Mouse (Mus musculus): ENCODE measurements around the gene Nup93. TPM values are rescaled to one million over a fixed set of nuclear protein-coding genes. Genes with fewer than 3 reads are reported as not detected.

The Nup93 gene
- total and polyA plus RNA-seq, 2 experiments, result 2.3 to 4.6 TPM

- no peaks in the 10 kb centered on the region for H3K27me3 ChIP-seq (ENCODE audit: control insufficient read depth, insufficient read depth, low read length)
- H3K79me2 ChIP-seq (ENCODE audit: control insufficient read depth, insufficient read depth, low read length), result no peaks in the 10 kb centered on the region
- H3K4me3 ChIP-seq (ENCODE audit: insufficient read depth, low read depth, low read length), result no peak overlapping the region
- WGBS, result 89% methylated on average over 6 of the region's 6 CpGs
- no peak overlapping the region for H3K9ac ChIP-seq (ENCODE audit: low read depth, low read length)
- no peaks in the 10 kb centered on the region for H3K4me1 ChIP-seq (ENCODE audit: control insufficient read depth, insufficient read depth, low read length)
- no peaks in the 10 kb centered on the region for H3K36me3 ChIP-seq (ENCODE audit: control insufficient read depth, insufficient read depth, low read length)
- no peak for DNase-seq (ENCODE audit: extremely low read depth, low read depth, low spot score)
- H3K27ac ChIP-seq (replicated peaks; ENCODE audit: insufficient read depth, low read depth, low read length), result no peak overlapping the region
- no peak for TF ChIP-seq CTCF (IDR thresholded peaks at IDR 0.05; ENCODE audit: low read depth, low read length)
Measured at GRCm38 (mm10) chr8:94278295-94278694, 63.9 kb downstream of the Nup93 start.

DNA sequence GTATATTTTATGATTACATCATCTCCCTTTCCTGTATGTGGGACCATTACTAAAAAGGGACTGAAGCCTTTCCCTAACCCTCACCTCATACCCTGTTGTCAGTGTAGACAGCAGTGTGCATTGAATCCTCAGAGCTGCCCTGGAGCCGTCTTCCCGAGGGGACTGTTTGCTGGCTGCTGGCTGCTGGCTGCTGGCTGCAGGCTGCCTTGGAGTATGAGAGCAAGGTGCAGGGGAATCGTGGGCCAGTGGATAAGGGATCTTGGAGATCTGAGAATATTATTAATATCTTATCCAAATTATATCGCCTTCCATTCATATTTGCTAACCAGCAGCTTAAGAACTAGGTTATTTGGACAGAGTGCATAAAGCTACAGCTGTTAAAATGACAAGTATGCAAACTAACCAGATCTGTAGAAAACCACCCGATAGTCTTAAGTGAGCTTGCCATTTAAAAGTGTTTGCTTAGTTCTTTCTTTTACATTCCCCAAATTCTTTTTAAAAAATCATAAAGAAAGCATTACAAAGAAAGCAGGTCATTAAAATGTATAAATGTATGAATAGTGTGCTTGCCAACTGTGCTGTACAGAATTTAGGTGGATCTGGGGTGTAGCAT lies 65.7 kb downstream of the Nup93 start:
- Histone ChIP-seq H3K27ac (replicated peaks; ENCODE audit: insufficient read depth, low read depth, low read length) (no peak overlapping the region), H3K4me1 (ENCODE audit: control insufficient read depth, insufficient read depth, low read length) (no peaks in the 10 kb centered on the region), H3K79me2 (ENCODE audit: control insufficient read depth, insufficient read depth, low read length) (no peaks in the 10 kb centered on the region), H3K36me3 (ENCODE audit: control insufficient read depth, insufficient read depth, low read length) (no peaks in the 10 kb centered on the region), H3K4me3 (ENCODE audit: insufficient read depth, low read depth, low read length) (no peak overlapping the region), H3K27me3 (ENCODE audit: control insufficient read depth, insufficient read depth, low read length) (no peaks in the 10 kb centered on the region), H3K9ac (ENCODE audit: low read depth, low read length) (no peak overlapping the region)
- TF ChIP-seq POLR2A (IDR thresholded peaks at IDR 0.05; ENCODE audit: extremely low read depth, insufficient read depth, low read length), result no peak
- WGBS, result 93% methylated on average over 5 of the region's 5 CpGs
- no peak for DNase-seq (ENCODE audit: extremely low read depth, low read depth, low spot score)

DNA sequence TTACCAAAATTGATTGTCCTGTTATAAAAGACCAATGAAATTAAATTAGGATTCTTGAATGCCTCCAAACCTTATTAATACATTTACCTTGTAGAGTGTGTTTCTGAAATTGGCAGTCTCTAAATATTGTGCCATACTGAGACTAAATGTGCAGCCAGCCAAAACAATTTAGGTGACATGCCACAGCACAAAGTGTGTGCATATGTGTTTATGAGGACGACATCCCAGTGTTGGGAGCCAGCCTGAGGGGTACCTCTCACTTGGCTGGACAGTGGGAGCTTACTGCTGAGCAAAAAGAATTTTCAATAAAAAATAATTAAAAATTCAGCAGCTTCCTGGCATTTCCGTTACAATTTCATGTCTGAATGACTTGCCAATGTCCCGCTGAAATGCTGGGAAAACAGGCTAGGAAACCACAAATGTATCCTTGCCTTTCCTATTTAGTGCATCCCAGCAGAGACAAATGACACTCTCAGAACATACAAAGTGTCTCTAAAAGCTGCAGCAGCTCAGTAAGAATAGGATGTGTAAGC lies 68.2 kb downstream of the Nup93 start:
- H3K4me3 ChIP-seq (ENCODE audit: insufficient read depth, low read depth, low read length), result no peak overlapping the region
- H3K4me1 ChIP-seq (ENCODE audit: control insufficient read depth, insufficient read depth, low read length), result no peaks in the 10 kb centered on the region
- H3K9ac ChIP-seq (ENCODE audit: low read depth, low read length), result no peak overlapping the region
- no peaks in the 10 kb centered on the region for H3K79me2 ChIP-seq (ENCODE audit: control insufficient read depth, insufficient read depth, low read length)
- DNase-seq (ENCODE audit: extremely low read depth, low read depth, low spot score), result no peak
- no peak for TF ChIP-seq POLR2A (IDR thresholded peaks at IDR 0.05; ENCODE audit: extremely low read depth, insufficient read depth, low read length)
- no peak for TF ChIP-seq CTCF (IDR thresholded peaks at IDR 0.05; ENCODE audit: low read depth, low read length)
- no peak overlapping the region for H3K27ac ChIP-seq (replicated peaks; ENCODE audit: insufficient read depth, low read depth, low read length)
- no peaks in the 10 kb centered on the region for H3K27me3 ChIP-seq (ENCODE audit: control insufficient read depth, insufficient read depth, low read length)
- WGBS, result 92% methylated on average over 3 of the region's 3 CpGs
- no peaks in the 10 kb centered on the region for H3K36me3 ChIP-seq (ENCODE audit: control insufficient read depth, insufficient read depth, low read length)

DNA sequence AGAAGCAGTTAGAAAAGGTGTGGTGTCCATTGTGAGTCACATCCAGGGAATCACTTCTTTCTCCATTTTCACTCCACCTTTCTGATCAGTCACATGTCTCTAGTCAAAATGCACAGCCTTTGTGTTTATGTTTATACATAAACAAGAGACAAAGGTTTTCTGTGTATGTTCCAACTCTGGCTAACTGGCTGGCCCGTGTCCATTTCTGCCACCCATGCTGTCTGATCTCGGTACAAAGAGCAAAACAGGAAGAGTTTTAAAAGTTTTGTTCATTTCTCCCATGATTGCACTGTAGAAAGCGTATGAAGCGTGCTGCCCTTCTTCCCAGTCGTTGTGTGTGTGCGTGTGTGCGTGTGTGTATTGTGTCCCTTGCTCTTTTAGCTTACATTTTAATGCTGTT lies 69.8 kb downstream of the Nup93 start:
- H3K4me3 ChIP-seq (ENCODE audit: insufficient read depth, low read depth, low read length), result no peak overlapping the region
- H3K4me1 ChIP-seq (ENCODE audit: control insufficient read depth, insufficient read depth, low read length), result no peaks in the 10 kb centered on the region
- WGBS, result 60% methylated on average over 7 of the region's 7 CpGs
- no peak overlapping the region for H3K9ac ChIP-seq (ENCODE audit: low read depth, low read length)
- peak; percentile 39 for DNase-seq (ENCODE audit: extremely low read depth, low read depth, low spot score)
- H3K79me2 ChIP-seq (ENCODE audit: control insufficient read depth, insufficient read depth, low read length), result no peaks in the 10 kb centered on the region; the same call in 1 of the 2 replicates
- TF ChIP-seq POLR2A (IDR thresholded peaks at IDR 0.05; ENCODE audit: extremely low read depth, insufficient read depth, low read length) (no peak), CTCF (IDR thresholded peaks at IDR 0.05; ENCODE audit: low read depth, low read length) (no peak)
- H3K27ac ChIP-seq (replicated peaks; ENCODE audit: insufficient read depth, low read depth, low read length), result no peak overlapping the region
- H3K27me3 ChIP-seq (ENCODE audit: control insufficient read depth, insufficient read depth, low read length), result no peaks in the 10 kb centered on the region
- no peaks in the 10 kb centered on the region for H3K36me3 ChIP-seq (ENCODE audit: control insufficient read depth, insufficient read depth, low read length)

GRCm38 (mm10) chr8:94290606-94291005 lies 76.2 kb downstream of the Nup93 start:
- Histone ChIP-seq H3K79me2 (ENCODE audit: control insufficient read depth, insufficient read depth, low read length) (no peaks in the 10 kb centered on the region; the same call in 1 of the 2 replicates), H3K27ac (replicated peaks; ENCODE audit: insufficient read depth, low read depth, low read length) (no peak overlapping the region), H3K9ac (ENCODE audit: low read depth, low read length) (no peak overlapping the region), H3K27me3 (ENCODE audit: control insufficient read depth, insufficient read depth, low read length) (no peaks in the 10 kb centered on the region), H3K4me3 (ENCODE audit: insufficient read depth, low read depth, low read length) (no peak overlapping the region), H3K4me1 (ENCODE audit: control insufficient read depth, insufficient read depth, low read length) (no peaks in the 10 kb centered on the region), H3K36me3 (ENCODE audit: control insufficient read depth, insufficient read depth, low read length) (peaks cover under 1% of the 10 kb centered on the region)
- TF ChIP-seq POLR2A (IDR thresholded peaks at IDR 0.05; ENCODE audit: extremely low read depth, insufficient read depth, low read length), result no peak
- TF ChIP-seq CTCF (IDR thresholded peaks at IDR 0.05; ENCODE audit: low read depth, low read length), result no peak
- 93% methylated on average over 5 of the region's 5 CpGs for WGBS
- no peak for DNase-seq (ENCODE audit: extremely low read depth, low read depth, low spot score)

DNA sequence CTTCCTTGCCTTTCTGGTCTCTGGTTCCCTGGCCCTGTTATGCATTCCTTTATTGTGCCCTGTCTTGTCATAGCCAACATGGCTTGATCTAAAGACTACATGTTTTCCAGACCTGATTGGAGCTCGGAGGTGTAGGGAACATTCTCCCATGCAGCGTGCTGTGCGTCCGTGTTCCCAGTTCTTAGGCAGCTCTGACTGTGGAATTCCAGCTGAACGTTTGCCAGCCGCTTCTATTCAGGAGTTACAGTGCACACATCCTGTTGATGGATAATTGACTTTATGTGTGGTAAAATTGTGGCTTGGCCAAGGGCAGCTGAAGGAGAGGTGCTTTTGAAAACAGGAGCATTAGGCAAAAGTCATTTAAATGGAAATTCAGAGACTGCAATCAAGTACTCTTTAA lies 77.7 kb downstream of the Nup93 start:
- 75% methylated on average over 6 of the region's 6 CpGs for WGBS
- no peak overlapping the region for H3K4me3 ChIP-seq (ENCODE audit: insufficient read depth, low read depth, low read length)
- no peak overlapping the region for H3K27ac ChIP-seq (replicated peaks; ENCODE audit: insufficient read depth, low read depth, low read length)
- peaks cover 2% of the 10 kb centered on the region for H3K36me3 ChIP-seq (ENCODE audit: control insufficient read depth, insufficient read depth, low read length)
- H3K27me3 ChIP-seq (ENCODE audit: control insufficient read depth, insufficient read depth, low read length), result no peaks in the 10 kb centered on the region
- no peak overlapping the region for H3K9ac ChIP-seq (ENCODE audit: low read depth, low read length)
- no peaks in the 10 kb centered on the region for H3K4me1 ChIP-seq (ENCODE audit: control insufficient read depth, insufficient read depth, low read length)
- TF ChIP-seq POLR2A (IDR thresholded peaks at IDR 0.05; ENCODE audit: extremely low read depth, insufficient read depth, low read length) (no peak), CTCF (IDR thresholded peaks at IDR 0.05; ENCODE audit: low read depth, low read length) (no peak)
- no peaks in the 10 kb centered on the region; the same call in 1 of the 2 replicates for H3K79me2 ChIP-seq (ENCODE audit: control insufficient read depth, insufficient read depth, low read length)
- no peak for DNase-seq (ENCODE audit: extremely low read depth, low read depth, low spot score)
